Mouse (Mus musculus) liver, embryonic 13.5 days (tissue): ENCODE data around the gene Ptprcap. TPM values are rescaled to one million over a fixed set of nuclear protein-coding genes. Genes with fewer than 3 reads are reported as not detected.

ENCODE experiments used
- ATAC-seq: fragments of 200-750 bp; cut with Nextera tagmentation; 2 replicates; pipeline ENCODE4 v1.8.0; 2017; ENCODE audit warnings: low read depth, mild to moderate bottlenecking, moderate number of reproducible peaks, moderate library complexity
- DNase-seq: peaks from one replicate; pipeline ENCODE4 v3.0.0; 2022
- H3K27ac ChIP-seq: fragments of 300-500 bp; sonication (generic); 2 replicates; pipeline ENCODE4 v1.5.1; 2015; ENCODE audit warnings: moderate library complexity, mild to moderate bottlenecking, inconsistent platforms
- H3K27me3 ChIP-seq: fragments of 300-500 bp; sonication (generic); 2 replicates; pipeline ENCODE4 v1.6.1; 2015; ENCODE audit warnings: mild to moderate bottlenecking, inconsistent platforms
- H3K36me3 ChIP-seq: fragments of 300-500 bp; sonication (generic); 2 replicates; pipeline ENCODE4 v1.6.1; 2015; ENCODE audit warnings: mild to moderate bottlenecking, inconsistent platforms
- H3K4me1 ChIP-seq: fragments of 300-500 bp; sonication (generic); replicated peaks from 2 replicates; pipeline ENCODE4 v1.6.1; 2015; ENCODE audit warnings: inconsistent platforms
- H3K4me2 ChIP-seq: fragments of 300-500 bp; sonication (generic); 2 replicates; pipeline ENCODE4 v1.6.1; 2015; ENCODE audit warnings: inconsistent platforms, mild to moderate bottlenecking, moderate library complexity
- H3K4me3 ChIP-seq: fragments of 300-500 bp; sonication (generic); replicated peaks from 2 replicates; pipeline ENCODE4 v1.5.1; 2015; ENCODE audit warnings: mild to moderate bottlenecking, inconsistent platforms
- H3K9ac ChIP-seq: fragments of 300-500 bp; sonication (generic); 2 replicates; pipeline ENCODE4 v1.6.1; 2015; ENCODE audit warnings: mild to moderate bottlenecking, inconsistent platforms
- H3K9me3 ChIP-seq: fragments of 300-500 bp; sonication (generic); replicated peaks from 2 replicates; pipeline ENCODE4 v1.6.1; 2016; ENCODE audit warnings: inconsistent platforms
- WGBS: fragments of 180-500 bp; shearing (Covaris S2); methylation state at CpG from one replicate; pipeline ENCODE4 v1.1.7; 2015; ENCODE audit not compliant: insufficient replicate concordance; 5-methylcytosine and 5-hydroxymethylcytosine counted together
- polyA plus RNA-seq: library from polyadenylated mRNA; unstranded; fragments of >200 nt; fragmentation: Nextera tagmentation; extraction: Ambion mirVana; gene quantifications from 2 replicates; pipeline ENCODE4 v1.2.1, GENCODE M21; 2015

Gene Ptprcap
- polyA plus RNA-seq, 1 experiment from 2014 or later = 21.3 TPM

DNA sequence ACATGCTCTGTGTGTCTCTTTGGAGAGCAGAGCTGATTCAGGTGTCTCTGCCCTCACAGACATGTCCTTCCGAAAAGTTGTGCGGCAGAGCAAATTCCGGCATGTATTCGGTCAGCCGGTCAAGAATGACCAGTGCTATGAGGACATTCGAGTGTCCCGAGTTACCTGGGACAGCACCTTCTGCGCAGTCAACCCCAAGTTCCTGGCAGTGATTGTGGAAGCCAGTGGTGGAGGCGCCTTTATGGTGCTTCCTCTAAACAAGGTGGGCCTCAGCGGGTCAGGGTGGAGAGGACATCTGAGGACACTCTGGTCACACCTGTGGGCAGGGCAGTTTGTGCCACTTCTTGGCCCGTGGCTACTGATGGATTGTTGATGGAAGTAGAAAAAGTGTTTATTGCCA, 4.1 kb upstream of the Ptprcap start:
- H3K27me3 ChIP-seq = no peaks in the 10 kb centered on the region
- H3K9ac ChIP-seq = peak overlapping the region; percentile 87
- peaks cover 40% of the 10 kb centered on the region for H3K36me3 ChIP-seq
- DNase-seq = no peak
- H3K4me1 ChIP-seq = peaks cover 63% of the 10 kb centered on the region
- H3K4me3 ChIP-seq = peak overlapping the region; percentile 86
- WGBS = 74% methylated on average over 11 of the region's 11 CpGs
- H3K9me3 ChIP-seq = 0 out of 2 replicates have a peak, but pooled peaks cover 4% of the 10 kb centered on the region
- H3K4me2 ChIP-seq = peak overlapping the region; percentile 84
- no peak for ATAC-seq
- H3K27ac ChIP-seq = peak overlapping the region; percentile 81

DNA sequence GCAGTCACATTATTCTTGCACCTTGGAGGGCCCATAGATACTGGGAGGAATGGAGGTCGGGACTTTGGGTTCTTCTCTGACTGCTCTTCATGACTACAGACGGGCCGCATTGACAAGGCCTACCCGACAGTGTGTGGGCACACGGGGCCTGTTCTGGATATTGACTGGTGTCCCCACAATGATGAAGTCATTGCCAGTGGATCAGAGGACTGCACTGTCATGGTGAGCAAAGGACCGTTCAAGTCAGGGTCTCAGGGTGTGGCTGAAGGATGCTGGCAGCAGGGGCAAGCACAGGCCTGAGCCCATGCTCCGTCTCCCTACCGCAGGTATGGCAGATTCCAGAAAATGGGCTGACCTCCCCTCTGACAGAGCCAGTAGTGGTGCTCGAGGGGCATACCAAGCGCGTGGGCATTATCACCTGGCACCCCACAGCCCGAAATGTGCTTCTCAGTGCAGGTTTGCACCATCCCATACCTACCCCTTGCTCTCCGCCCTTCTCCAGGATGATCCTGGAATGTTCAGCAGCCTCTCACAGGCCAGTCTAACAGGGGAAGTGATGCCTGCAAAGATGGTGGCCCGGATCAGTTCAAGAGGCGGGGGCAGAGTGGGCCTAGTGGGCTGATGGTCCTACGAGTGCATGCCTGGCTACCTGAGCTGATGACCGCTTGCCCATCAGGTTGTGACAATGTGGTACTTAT, 3.5 kb upstream of the Ptprcap start:
- H3K4me1 ChIP-seq = peaks cover 69% of the 10 kb centered on the region
- peak overlapping the region; percentile 84 for H3K4me2 ChIP-seq
- no peak overlapping the region for H3K9ac ChIP-seq
- H3K9me3 ChIP-seq = 0 out of 2 replicates have a peak, but pooled peaks cover 4% of the 10 kb centered on the region
- no peaks in the 10 kb centered on the region for H3K27me3 ChIP-seq
- no peak for ATAC-seq
- peak overlapping the region; percentile 9; the same call in 1 of the 2 replicates for H3K27ac ChIP-seq
- H3K36me3 ChIP-seq = peaks cover 40% of the 10 kb centered on the region
- 85% methylated on average over 17 of the region's 17 CpGs for WGBS
- DNase-seq = no peak
- H3K4me3 ChIP-seq = peak overlapping the region; percentile 86

DNA sequence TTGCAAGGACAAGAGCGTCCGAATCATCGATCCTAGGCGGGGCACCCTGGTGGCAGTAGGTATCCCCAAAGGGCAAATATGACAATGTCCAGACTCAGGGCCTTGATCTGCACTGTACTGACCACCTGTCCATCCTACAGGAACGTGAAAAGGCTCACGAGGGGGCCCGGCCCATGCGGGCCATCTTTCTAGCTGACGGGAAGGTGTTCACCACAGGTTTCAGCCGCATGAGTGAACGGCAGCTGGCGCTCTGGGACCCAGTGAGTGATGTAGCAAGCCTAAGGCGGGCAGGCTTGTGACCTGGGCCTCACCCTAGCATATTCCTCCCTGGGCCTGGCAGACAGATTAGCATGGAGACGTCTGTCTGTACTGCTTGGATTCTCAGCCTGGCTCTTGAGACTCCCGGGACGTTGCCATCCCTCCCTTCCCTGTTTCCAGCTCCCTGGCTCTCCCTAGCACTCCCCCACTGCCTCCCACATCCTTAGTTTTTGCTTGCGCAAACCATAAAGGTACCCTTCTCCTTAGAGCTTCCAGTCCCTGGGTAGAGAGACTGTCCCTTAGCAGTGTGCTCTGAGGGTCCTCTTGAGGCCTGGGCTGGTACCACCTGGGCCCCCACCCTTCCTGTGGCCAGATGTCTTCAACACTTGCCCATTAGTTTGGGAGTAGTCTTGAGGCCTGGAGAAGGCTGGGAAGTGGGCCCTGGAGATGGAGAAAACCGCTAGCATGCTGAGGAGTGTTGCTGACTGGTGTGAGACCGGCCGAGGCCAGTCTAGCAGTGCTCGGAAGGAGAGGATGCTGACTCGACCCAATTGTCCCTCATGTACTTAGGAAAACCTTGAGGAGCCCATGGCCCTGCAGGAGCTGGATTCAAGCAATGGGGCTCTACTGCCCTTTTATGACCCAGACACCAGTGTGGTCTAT, 2.6 kb upstream of the Ptprcap start:
- Histone ChIP-seq H3K9ac (no peak overlapping the region), H3K27ac (no peak overlapping the region), H3K36me3 (peaks cover 44% of the 10 kb centered on the region), H3K27me3 (no peaks in the 10 kb centered on the region), H3K4me3 (no peak overlapping the region), H3K9me3 (0 out of 2 replicates have a peak, but pooled peaks cover 2% of the 10 kb centered on the region), H3K4me2 (no peak overlapping the region), H3K4me1 (peaks cover 76% of the 10 kb centered on the region)
- no peak for DNase-seq
- no peak for ATAC-seq
- 80% methylated on average over 22 of the region's 22 CpGs for WGBS

DNA sequence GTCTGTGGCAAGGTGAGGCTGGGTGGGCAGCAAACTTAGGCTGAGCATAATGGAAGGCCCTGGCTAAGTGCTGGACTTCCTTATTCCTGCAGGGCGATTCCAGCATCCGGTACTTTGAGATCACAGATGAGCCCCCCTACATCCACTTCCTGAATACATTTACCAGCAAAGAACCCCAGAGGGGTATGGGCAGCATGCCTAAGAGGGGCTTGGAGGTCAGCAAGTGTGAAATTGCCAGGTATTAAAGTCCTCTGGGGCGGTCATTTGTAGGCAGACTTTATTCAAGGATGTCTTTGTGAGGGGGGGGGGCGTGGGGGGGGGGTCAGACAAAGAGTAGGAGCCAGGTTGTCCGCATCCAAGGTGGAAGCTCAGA, 1.9 kb upstream of the Ptprcap start:
- H3K4me1 ChIP-seq = peaks cover 77% of the 10 kb centered on the region
- DNase-seq (no peak), ATAC-seq (no peak)
- 67% methylated on average over 5 of the region's 5 CpGs for WGBS
- H3K9ac ChIP-seq = no peak overlapping the region
- no peaks in the 10 kb centered on the region for H3K27me3 ChIP-seq
- H3K9me3 ChIP-seq = no peaks in the 10 kb centered on the region
- H3K4me3 ChIP-seq = no peak overlapping the region
- H3K27ac ChIP-seq = no peak overlapping the region
- H3K4me2 ChIP-seq = no peak overlapping the region
- peaks cover 51% of the 10 kb centered on the region for H3K36me3 ChIP-seq

DNA sequence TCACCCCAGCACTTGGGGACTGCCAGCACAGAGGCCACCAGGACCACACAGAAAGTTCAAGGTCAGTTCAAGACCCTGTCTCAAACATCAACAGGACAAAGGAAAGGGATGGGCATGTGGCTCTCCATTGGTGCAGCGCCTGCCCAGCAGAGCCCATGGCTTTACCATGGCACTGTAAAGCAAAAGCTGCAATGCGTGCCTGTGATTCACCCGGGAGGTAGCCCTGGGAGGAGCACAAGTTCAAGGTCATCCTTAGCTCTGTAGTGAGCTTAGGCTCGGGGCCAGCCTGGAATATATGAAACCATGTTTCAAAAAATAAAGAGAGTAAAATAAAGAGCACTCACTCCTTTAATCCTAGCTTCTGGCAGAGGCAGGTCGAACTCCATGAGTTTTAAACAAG, 1.5 kb upstream of the Ptprcap start:
- H3K27me3 ChIP-seq = no peaks in the 10 kb centered on the region
- H3K4me2 ChIP-seq = no peak overlapping the region
- WGBS = 75% methylated on average over 5 of the region's 5 CpGs
- H3K4me1 ChIP-seq = peaks cover 77% of the 10 kb centered on the region
- peaks cover 55% of the 10 kb centered on the region for H3K36me3 ChIP-seq
- no peak overlapping the region for H3K4me3 ChIP-seq
- H3K9me3 ChIP-seq = no peaks in the 10 kb centered on the region
- no peak overlapping the region for H3K9ac ChIP-seq
- no peak overlapping the region for H3K27ac ChIP-seq
- DNase-seq (no peak), ATAC-seq (no peak)

DNA sequence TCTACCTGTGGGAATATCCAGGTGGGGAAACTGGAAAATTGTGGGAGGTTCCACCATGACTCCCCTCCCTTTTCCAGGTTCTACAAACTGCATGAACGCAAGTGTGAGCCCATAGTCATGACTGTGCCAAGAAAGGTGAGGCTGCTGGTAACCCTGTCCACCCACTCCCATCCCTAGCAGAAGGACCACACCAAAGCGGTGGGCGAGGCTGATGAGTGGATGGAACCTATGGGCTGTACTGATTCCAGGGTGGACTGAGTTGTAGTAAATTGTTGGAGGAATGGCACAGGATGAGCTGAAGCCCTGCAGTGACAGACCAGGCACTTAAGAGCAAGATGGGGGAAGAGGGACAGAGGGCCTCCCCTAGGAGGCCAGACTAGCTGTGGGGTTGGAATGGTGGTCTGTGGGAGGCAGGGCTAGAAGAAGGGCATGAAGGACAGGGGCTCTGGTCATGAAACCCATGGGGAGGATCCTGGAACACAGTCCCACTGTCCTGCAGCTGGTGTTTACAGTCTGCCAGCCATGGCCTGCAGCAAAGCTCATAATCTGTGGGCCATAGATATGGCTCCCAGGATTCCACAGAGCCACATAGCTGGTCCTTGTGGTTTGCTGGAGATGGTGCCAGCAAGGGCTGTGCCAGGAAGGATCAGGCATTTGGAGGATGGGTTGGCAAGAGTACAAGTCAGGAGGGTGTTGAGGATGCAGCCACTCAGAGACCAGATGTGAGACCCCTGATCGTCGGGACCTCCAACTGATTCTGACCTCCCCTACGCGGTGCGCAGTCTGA, 766 bp upstream of the Ptprcap start:
- peaks cover 72% of the 10 kb centered on the region for H3K4me1 ChIP-seq
- ATAC-seq (no peak), DNase-seq (no peak)
- H3K27me3 ChIP-seq = no peaks in the 10 kb centered on the region
- H3K27ac ChIP-seq = no peak overlapping the region
- H3K4me2 ChIP-seq = no peak overlapping the region
- H3K9ac ChIP-seq = no peak overlapping the region
- 79% methylated on average over 8 of the region's 8 CpGs for WGBS
- H3K9me3 ChIP-seq = no peaks in the 10 kb centered on the region
- no peak overlapping the region for H3K4me3 ChIP-seq
- peaks cover 62% of the 10 kb centered on the region for H3K36me3 ChIP-seq

DNA sequence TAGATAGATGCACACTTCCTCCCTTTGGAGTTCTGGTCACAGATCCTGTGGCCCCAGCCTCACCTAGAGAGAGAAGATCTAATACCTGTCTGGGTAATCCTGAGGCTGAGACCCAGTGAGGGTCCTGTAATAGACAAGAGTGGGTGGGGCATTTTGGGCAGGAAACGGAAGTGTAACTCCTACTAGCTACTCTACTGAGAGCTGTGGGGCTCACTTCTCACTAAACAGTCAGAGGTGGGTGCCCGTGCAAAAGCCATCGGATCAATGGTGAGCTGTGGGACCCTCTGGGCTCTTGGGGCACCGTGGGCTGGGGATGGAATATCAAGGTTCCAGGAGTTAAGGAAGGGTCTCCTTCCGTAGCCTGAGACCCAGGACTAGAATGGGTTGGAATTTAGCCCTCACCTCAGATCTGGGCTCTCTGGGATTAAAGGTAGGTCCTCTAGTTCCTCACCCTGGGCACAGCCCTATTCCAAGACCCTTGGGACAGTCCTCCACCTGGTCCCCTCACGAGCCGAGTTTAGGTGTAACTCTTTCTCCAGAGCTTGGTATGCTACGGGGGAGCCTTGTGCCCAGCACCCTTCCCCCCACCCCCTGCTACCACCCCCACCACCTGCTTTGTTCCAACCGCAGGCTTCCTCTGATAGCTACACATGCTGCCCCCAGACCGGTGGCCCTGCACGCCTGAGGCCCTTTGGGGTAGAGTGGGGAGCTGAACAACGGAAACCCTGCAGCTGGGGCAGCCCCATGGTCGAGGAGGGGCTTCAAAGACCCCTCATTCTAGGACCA, 1.2 kb downstream of the Ptprcap start:
- peaks cover 82% of the 10 kb centered on the region for H3K36me3 ChIP-seq
- peaks cover 54% of the 10 kb centered on the region for H3K4me1 ChIP-seq
- WGBS = 25% methylated on average over 13 of the region's 13 CpGs
- peak; percentile 22; the same call in 1 of the 2 replicates for ATAC-seq
- peak overlapping the region; percentile 51 for H3K9ac ChIP-seq
- no peaks in the 10 kb centered on the region for H3K9me3 ChIP-seq
- DNase-seq = no peak
- peak overlapping the region; percentile 33 for H3K4me3 ChIP-seq
- peak overlapping the region; percentile 41 for H3K4me2 ChIP-seq
- H3K27ac ChIP-seq = peak overlapping the region; percentile 55
- H3K27me3 ChIP-seq = no peaks in the 10 kb centered on the region

DNA sequence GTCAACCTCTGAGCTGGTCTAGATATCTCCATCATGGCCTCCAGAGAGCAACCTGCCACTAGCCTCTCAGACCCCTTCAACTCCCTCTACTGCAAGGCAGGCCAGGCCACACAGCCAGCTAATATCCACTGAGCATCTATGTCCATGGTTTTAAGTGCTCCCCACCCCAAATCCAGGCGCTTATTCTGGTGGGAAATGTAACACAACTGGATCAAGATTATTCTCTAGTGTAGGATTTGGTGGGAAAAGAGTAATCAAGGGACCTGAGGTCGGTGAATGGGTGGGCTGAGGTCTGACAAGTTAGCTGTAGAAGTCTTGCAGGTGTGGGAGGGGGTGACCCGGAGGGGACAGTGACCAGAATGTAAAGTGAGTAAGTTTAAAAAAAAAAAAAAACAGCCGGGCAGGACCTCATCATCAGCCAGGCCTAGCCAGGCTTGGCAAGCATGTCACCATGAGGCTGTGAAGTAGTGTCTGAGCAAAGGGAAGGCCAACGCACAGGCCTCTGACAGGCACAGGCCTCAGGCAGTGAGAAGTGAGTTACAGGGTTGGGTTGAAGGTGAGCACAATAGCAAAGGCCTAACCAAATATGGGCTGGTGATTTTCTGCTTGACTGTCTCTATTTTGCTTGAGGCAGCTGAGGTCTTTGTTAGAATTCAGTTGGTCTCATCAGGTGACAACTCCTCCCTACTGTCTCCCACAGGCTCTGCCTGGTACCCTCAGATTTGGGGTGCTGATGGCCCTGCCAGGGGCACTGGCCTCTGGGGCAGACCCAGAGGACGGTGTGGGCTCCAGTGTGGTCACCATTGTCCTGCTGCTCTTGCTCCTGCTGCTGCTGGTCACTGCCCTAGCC, 2.0 kb downstream of the Ptprcap start:
- Histone ChIP-seq H3K4me1 (peaks cover 47% of the 10 kb centered on the region), H3K27me3 (no peaks in the 10 kb centered on the region), H3K4me3 (peak overlapping the region; percentile 33), H3K9ac (peak overlapping the region; percentile 51), H3K27ac (peak overlapping the region; percentile 55; the same call in 1 of the 2 replicates), H3K4me2 (peak overlapping the region; percentile 41), H3K36me3 (peaks cover 80% of the 10 kb centered on the region), H3K9me3 (no peaks in the 10 kb centered on the region)
- ATAC-seq (no peak), DNase-seq (no peak)
- 51% methylated on average over 6 of the region's 6 CpGs for WGBS

DNA sequence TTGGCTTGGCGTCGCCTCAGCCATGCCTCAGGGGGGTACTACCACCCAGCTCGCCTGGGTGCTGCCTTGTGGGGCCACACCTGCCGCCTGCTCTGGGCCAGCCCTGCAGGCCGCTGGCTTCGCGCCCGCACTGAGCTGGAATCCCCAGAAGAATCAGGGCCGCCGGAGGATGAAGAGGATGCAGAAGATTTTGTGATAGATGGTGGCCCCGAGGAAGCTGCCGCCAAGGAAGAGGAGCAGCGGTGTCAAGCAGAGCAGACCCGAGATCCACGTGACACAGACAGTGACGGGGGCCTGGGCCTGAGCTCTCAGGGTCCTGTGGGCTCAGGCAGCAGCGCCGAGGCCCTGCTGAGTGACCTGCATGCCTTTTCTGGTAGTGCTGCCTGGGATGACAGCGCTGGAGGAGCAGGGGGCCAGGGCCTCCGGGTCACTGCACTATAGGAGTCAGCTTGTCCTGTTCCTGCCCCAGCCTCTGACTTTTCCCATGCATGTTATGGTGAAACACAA, 2.7 kb downstream of the Ptprcap start:
- Histone ChIP-seq H3K9ac (no peak overlapping the region), H3K4me1 (peaks cover 43% of the 10 kb centered on the region), H3K36me3 (peaks cover 80% of the 10 kb centered on the region), H3K4me3 (no peak overlapping the region), H3K9me3 (no peaks in the 10 kb centered on the region), H3K4me2 (0 out of 2 replicates have a peak overlapping the region, but pooled peaks have one; percentile 41), H3K27ac (0 out of 2 replicates have a peak overlapping the region, but pooled peaks have one; percentile 55), H3K27me3 (no peaks in the 10 kb centered on the region)
- no peak for ATAC-seq
- WGBS = 71% methylated on average over 20 of the region's 20 CpGs
- no peak for DNase-seq

DNA sequence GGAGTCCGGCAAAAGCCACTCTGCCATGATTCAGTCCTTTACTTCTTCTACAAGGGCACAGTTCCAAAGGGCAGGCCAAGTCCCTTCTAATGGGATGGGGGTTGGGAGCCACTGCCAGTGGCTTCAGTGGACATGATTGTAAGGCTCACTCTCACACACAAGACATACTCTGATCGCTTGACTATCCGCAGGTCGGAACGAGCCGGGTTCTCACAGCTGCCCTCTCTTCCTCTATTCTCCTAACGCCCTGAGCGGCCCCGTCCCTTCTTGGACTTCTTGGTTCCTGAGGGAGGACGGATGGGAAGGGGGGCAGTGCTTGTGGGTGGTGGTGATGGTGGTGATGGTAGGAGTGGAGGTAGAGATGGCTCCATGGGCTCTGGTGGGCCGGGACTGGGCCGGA, 3.4 kb downstream of the Ptprcap start:
- WGBS = 86% methylated on average over 12 of the region's 12 CpGs
- H3K4me1 ChIP-seq = peaks cover 47% of the 10 kb centered on the region
- no peak overlapping the region for H3K4me3 ChIP-seq
- DNase-seq (no peak), ATAC-seq (no peak)
- H3K27ac ChIP-seq = no peak overlapping the region
- no peaks in the 10 kb centered on the region for H3K9me3 ChIP-seq
- no peaks in the 10 kb centered on the region for H3K27me3 ChIP-seq
- H3K36me3 ChIP-seq = peaks cover 82% of the 10 kb centered on the region
- no peak overlapping the region for H3K4me2 ChIP-seq
- no peak overlapping the region for H3K9ac ChIP-seq
